In genomic region chr4:138859728-138860127, GRCm38 (mm10) we compare ENCODE assay signal across 8 mouse cellular contexts. TPM values are rescaled to one million over a fixed set of nuclear protein-coding genes. Genes with fewer than 3 reads are reported as not detected.
DNase-seq lines count a peak whose midpoint lies in the region; ATAC-seq and TF ChIP-seq lines count a peak whose summit lies in the region.

No protein-coding gene starts in this region.

- ATAC-seq in midbrain, postnatal 0 days (ENCODE audit: low FRiP score): peak; percentile 86

- H3K9ac ChIP-seq in midbrain, postnatal 0 days (replicated peaks; ENCODE audit: low read length, poor library complexity, severe bottlenecking): peak overlapping the region; percentile 51

- no peak overlapping the region for H3K27ac ChIP-seq in thymus, adult 2 months (ENCODE audit: control insufficient read depth, insufficient read depth, low read length)
- peak overlapping the region; percentile 74 for H3K27ac ChIP-seq in midbrain, postnatal 0 days (ENCODE audit: low read depth, low read length)

- peak overlapping the region; percentile 42 for H3K4me2 ChIP-seq in midbrain, postnatal 0 days (ENCODE audit: low read depth, low read length, poor library complexity, severe bottlenecking)

- intact Hi-C loops in gastrocnemius, postnatal 36 days (cut with DNase I): no loop called here

- TF ChIP-seq CTCF in thymus, adult 2 months (IDR thresholded peaks at IDR 0.05; ENCODE audit: borderline replicate concordance, control insufficient read depth, extremely low read depth, insufficient read depth, low read length, poor library complexity): peak; percentile 58; the same call in 1 of the 2 replicates
- TF ChIP-seq CTCF in midbrain, postnatal 0 days (IDR thresholded peaks at IDR 0.05): peak; percentile 83

- no peaks in the 10 kb centered on the region; the same call in 1 of the 2 replicates for H3K27me3 ChIP-seq in thymus, adult 2 months (ENCODE audit: control insufficient read depth, insufficient read depth, low read length)
- no peaks in the 10 kb centered on the region for H3K27me3 ChIP-seq in midbrain, postnatal 0 days (ENCODE audit: insufficient read depth, low read length)

- WGBS in thymus, adult 2 months: 17% methylated on average over 13 of the region's 13 CpGs
- WGBS in midbrain, postnatal 0 days: 6% methylated on average over 13 of the region's 13 CpGs

- DNase-seq in thymus, adult 2 months: peak; percentile 51
- no peak for DNase-seq in thymus, adult 18-20 months
- DNase-seq in embryo, embryonic 10.5 days (ENCODE audit: low spot score): peak; percentile 89
- peak; percentile 41 to 51 for DNase-seq in gastrocnemius, postnatal 36 days
- peak; percentile 72 for DNase-seq in kidney, adult 9 months
- DNase-seq in liver: peak; percentile 64
- DNase-seq in midbrain, postnatal 0 days (ENCODE audit: low spot score): peak; percentile 90
- peak; percentile 39 to 49 for DNase-seq in thymus, postnatal 36 days

- no peaks in the 10 kb centered on the region for H3K36me3 ChIP-seq in thymus, adult 2 months (ENCODE audit: control insufficient read depth, insufficient read depth, low read length)
- H3K36me3 ChIP-seq in midbrain, postnatal 0 days (ENCODE audit: insufficient read depth, low read length): no peaks in the 10 kb centered on the region

- no peaks in the 10 kb centered on the region for H3K9me3 ChIP-seq in midbrain, postnatal 0 days (ENCODE audit: low read length)

- H3K4me3 ChIP-seq in thymus, adult 2 months (ENCODE audit: control insufficient read depth, insufficient read depth, low read length): no peak overlapping the region
- peak overlapping the region; percentile 26 for H3K4me3 ChIP-seq in midbrain, postnatal 0 days (ENCODE audit: low read depth, low read length)

- no peak for TF ChIP-seq POLR2A in thymus, adult 2 months (IDR thresholded peaks at IDR 0.05; ENCODE audit: control insufficient read depth, extremely low read depth, insufficient read depth, low read length, poor library complexity)

- H3K4me1 ChIP-seq in thymus, adult 2 months (replicated peaks; ENCODE audit: control insufficient read depth, insufficient read depth, low read length): no peaks in the 10 kb centered on the region
- H3K4me1 ChIP-seq in midbrain, postnatal 0 days (ENCODE audit: insufficient read depth, low read length): 0 out of 2 replicates have a peak, but pooled peaks cover 3% of the 10 kb centered on the region

RNA-seq across cellular contexts. Expression of gene Pla2g5, which starts 3.6 kb away (rescaled TPM):
- 1.1 and 11.5 TPM in 2 replicates for polyA plus RNA-seq in thymus, adult 2 months (2012; rRNA removed)
- 1 to 10 TPM in 1 of 2 experiments, under 1 TPM in 1; 0.20 to 1.7 TPM for total RNA-seq in gastrocnemius, postnatal 36 days (2021)
- 0.76 and 2.5 TPM in 2 replicates for total RNA-seq in midbrain, postnatal 0 days (2014; rRNA removed)
- polyA plus RNA-seq in midbrain, postnatal 0 days (2015; fragmentation: Nextera tagmentation; extraction: Ambion mirVana): 0.64 and 0.81 TPM in 2 replicates

RNA-seq across cellular contexts. Expression of gene Gm13030, which starts 14.0 kb away (rescaled TPM):
- polyA plus RNA-seq in thymus, adult 2 months (2012; rRNA removed): not detected in 2 replicates
- total RNA-seq in gastrocnemius, postnatal 36 days (2021): not detected
- not detected in 2 replicates for total RNA-seq in midbrain, postnatal 0 days (2014; rRNA removed)
- polyA plus RNA-seq in midbrain, postnatal 0 days (2015; fragmentation: Nextera tagmentation; extraction: Ambion mirVana): not detected in 2 replicates

RNA-seq across cellular contexts. Expression of gene Pla2g2e, which starts 18.0 kb away (rescaled TPM):
- 1.1 and 1.6 TPM in 2 replicates for polyA plus RNA-seq in thymus, adult 2 months (2012; rRNA removed)
- total RNA-seq in gastrocnemius, postnatal 36 days (2021): not detected
- not detected in 2 replicates for total RNA-seq in midbrain, postnatal 0 days (2014; rRNA removed)
- polyA plus RNA-seq in midbrain, postnatal 0 days (2015; fragmentation: Nextera tagmentation; extraction: Ambion mirVana): not detected in 2 replicates

RNA-seq across cellular contexts. Expression of gene Otud3, which starts 54.0 kb away (rescaled TPM):
- polyA plus RNA-seq in thymus, adult 2 months (2012; rRNA removed): 8.9 and 9.5 TPM in 2 replicates
- 10 to 100 TPM; 12.3 to 13.4 TPM for total RNA-seq in gastrocnemius, postnatal 36 days (2021)
- total RNA-seq in midbrain, postnatal 0 days (2014; rRNA removed): 8.5 and 9.0 TPM in 2 replicates
- polyA plus RNA-seq in midbrain, postnatal 0 days (2015; fragmentation: Nextera tagmentation; extraction: Ambion mirVana): 3.1 and 3.8 TPM in 2 replicates

Comparison
In these comparisons a context has a peak if more than half of its experiments do, and no peak if none do; other contexts are left out.
1. DNase-seq: peak in thymus, adult 2 months (single experiment), embryo, embryonic 10.5 days (single experiment), gastrocnemius, postnatal 36 days (2 of 2), kidney, adult 9 months (single experiment), liver (single experiment), midbrain, postnatal 0 days (single experiment) and thymus, postnatal 36 days (2 of 2); none in thymus, adult 18-20 months (0 of 2).